Mouse (Mus musculus) retina, adult 2 months (tissue): ENCODE data around the gene Efl1.

Experiments used
- DNase-seq: peaks from one replicate; pipeline ENCODE4 v3.0.0-alpha.2; 2012; ENCODE audit warnings: low read depth, low spot score

The Efl1 gene

GRCm38 (mm10) chr7:82648353-82649080, at the start of gene Efl1, which contains the start of gene Saxo2:
Efl1 (plus strand) TSS chr7:82648614.
Saxo2 (minus strand) TSS chr7:82648528.
- peak; percentile 81 for DNase-seq

- DNase-seq: no peak
Observed at GRCm38 (mm10) chr7:82602008-82602407, 46.4 kb upstream of the Efl1 start.

GRCm38 (mm10) chr7:82605425-82605824, 43.0 kb upstream of the Efl1 start:
- DNase-seq: no peak

- DNase-seq: no peak
Observed at GRCm38 (mm10) chr7:82609629-82610028, 38.8 kb upstream of the Efl1 start.

GRCm38 (mm10) chr7:82625342-82625741, 23.1 kb upstream of the Efl1 start:
- no peak for DNase-seq

- no peak for DNase-seq
Observed at GRCm38 (mm10) chr7:82647183-82647582, 1.2 kb upstream of the Efl1 start.

GRCm38 (mm10) chr7:82647909-82648308, 505 bp upstream of the Efl1 start:
- no peak for DNase-seq

GRCm38 (mm10) chr7:82649081-82649445, 649 bp downstream of the Efl1 start:
- DNase-seq: no peak

- DNase-seq: no peak
Observed at GRCm38 (mm10) chr7:82664604-82665003, 16.2 kb downstream of the Efl1 start.

GRCm38 (mm10) chr7:82676001-82676400, 27.6 kb downstream of the Efl1 start:
- no peak for DNase-seq

- DNase-seq: no peak
Observed at GRCm38 (mm10) chr7:82676834-82677233, 28.4 kb downstream of the Efl1 start.

- no peak for DNase-seq
Observed at GRCm38 (mm10) chr7:82679901-82680300, 31.5 kb downstream of the Efl1 start.

- DNase-seq: no peak
Observed at GRCm38 (mm10) chr7:82688736-82689135, 40.3 kb downstream of the Efl1 start.

GRCm38 (mm10) chr7:82691021-82691738, 42.8 kb downstream of the Efl1 start:
- DNase-seq: no peak

GRCm38 (mm10) chr7:82697668-82698067, 49.3 kb downstream of the Efl1 start:
- no peak for DNase-seq

GRCm38 (mm10) chr7:82698968-82699367, 50.6 kb downstream of the Efl1 start:
- DNase-seq: no peak

- DNase-seq: no peak
Observed at GRCm38 (mm10) chr7:82702384-82703343, 54.2 kb downstream of the Efl1 start.

GRCm38 (mm10) chr7:82709172-82709571, 60.8 kb downstream of the Efl1 start:
- no peak for DNase-seq

- peak; percentile 56 for DNase-seq
Observed at GRCm38 (mm10) chr7:82715210-82715911, 66.9 kb downstream of the Efl1 start.

GRCm38 (mm10) chr7:82715912-82716601, 67.6 kb downstream of the Efl1 start:
- DNase-seq: no peak

- DNase-seq: peak; percentile 23
Observed at GRCm38 (mm10) chr7:82719285-82719684, 70.9 kb downstream of the Efl1 start.
